Mouse (Mus musculus): Measurements from ENCODE around the gene Phlpp2. TPM values are rescaled to one million over a fixed set of nuclear protein-coding genes. Genes with fewer than 3 reads are reported as not detected.

Gene Phlpp2
- total RNA-seq, 1 experiment from 2014 or later, result 9.1 TPM

GRCm38 (mm10) chr8:109992951-109993350, 124.6 kb downstream of the Phlpp2 start:
- no peak for ATAC-seq (ENCODE audit: extremely low read depth, insufficient number of reproducible peaks, low FRiP score, poor library complexity, severe bottlenecking)

Other genes starting within 250 kb of the Phlpp2 start
- gene Ist1, start 175.3 kb upstream of the Phlpp2 start, total RNA-seq (2017), result 159 and 173 TPM in 2 replicates
- 46.4 and 46.9 TPM in 2 replicates for gene Zfp821, start 163.0 kb upstream of the Phlpp2 start, total RNA-seq (2017)
- 23.9 and 26.4 TPM in 2 replicates for gene Atxn1l, start 130.8 kb upstream of the Phlpp2 start, total RNA-seq (2017)
- 106 and 107 TPM in 2 replicates for gene Ap1g1, start 90.0 kb upstream of the Phlpp2 start, total RNA-seq (2017)
- gene Marveld3, start 93.7 kb downstream of the Phlpp2 start, total RNA-seq (2017), result 0.49 TPM in 1 of 2 replicates, not detected in the other
- gene Tat, start 121.9 kb downstream of the Phlpp2 start, total RNA-seq (2017), result not detected in 2 replicates
- gene Chst4, start 171.2 kb downstream of the Phlpp2 start, total RNA-seq (2017), result not detected in 2 replicates
- 0.25 and 1.0 TPM in 2 replicates for gene Zfp612, start 211.2 kb downstream of the Phlpp2 start, total RNA-seq (2017)
- gene Gm21964, start 232.7 kb downstream of the Phlpp2 start, total RNA-seq (2017), result not detected in 2 replicates
- gene Gm17720, start 234.2 kb downstream of the Phlpp2 start, total RNA-seq (2017), result not detected in 2 replicates

All from neutrophil, adult 5-6 weeks (primary cell).